Mouse (Mus musculus): ENCODE data around the gene Inpp5f. TPM values are rescaled to one million over a fixed set of nuclear protein-coding genes. Genes with fewer than 3 reads are reported as not detected.

Gene Inpp5f
- 10 to 100 TPM; 32.1 to 32.3 TPM for total RNA-seq (2023)

GRCm38 (mm10) chr7:128610897-128611798, at the start of gene Inpp5f:
Gene Inpp5f (plus strand): TSS chr7:128611328.

DNA sequence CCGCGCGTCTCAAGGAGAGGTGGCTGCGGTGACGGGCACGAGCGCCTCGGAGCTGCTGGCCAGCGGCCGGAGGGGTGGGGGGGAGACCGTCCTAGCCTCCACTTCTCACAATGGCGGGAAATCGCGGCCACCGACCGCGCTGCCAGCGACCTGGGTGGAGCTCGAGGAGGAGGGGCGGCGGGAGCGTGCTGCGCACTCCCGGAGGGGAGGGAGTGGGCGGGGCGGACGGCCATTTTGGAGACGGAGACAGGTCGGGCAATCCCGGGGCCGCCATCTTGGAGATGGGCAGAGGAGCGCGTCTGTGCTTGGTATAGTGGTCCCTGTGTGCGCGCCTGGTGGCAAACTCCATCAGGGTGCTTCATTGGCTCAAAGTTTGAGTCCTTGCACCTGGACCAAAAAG, 129.2 kb downstream of the Inpp5f start, which contains the start of gene Mcmbp:
Gene Mcmbp, minus strand, starts transcription at position 162 of the 400 bp plus-strand sequence.

DNA sequence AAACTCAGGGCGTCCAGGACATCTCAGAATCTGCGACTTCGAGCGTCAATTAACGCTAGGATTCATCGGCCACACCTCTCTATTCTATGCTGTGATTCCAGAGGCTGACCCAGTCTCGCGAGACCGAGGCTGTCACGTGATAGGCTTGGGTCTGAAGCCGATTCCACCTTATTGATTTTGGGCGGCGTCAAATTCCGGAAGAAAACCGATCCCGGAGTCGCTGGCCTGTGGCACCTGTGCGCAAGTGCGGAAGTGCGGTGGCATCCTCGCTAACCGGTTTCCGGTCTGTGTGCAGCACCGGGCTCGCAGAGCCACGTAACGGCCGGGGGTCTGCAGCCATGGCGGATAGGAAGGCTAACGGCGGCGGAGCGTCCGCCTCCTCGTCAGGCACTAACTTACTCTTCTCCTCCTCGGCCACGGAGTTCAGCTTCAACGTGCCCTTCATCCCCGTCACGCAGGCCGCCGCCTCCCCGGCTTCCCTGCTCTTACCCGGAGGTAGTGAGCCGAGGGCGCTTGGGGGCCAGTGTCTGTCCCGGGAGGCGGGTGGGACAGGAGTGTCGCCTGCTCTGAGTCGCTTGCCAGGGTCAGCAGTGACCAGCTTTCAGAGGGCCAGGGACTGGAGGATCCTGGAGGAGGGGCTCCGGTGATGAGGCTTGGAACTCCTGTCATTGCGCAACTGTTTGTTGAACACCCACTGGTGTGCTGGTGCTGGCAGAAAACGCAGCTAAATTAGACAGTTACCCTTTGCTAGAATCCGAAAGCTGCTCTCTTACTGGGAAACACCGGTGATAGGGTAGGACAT, 133.8 kb downstream of the Inpp5f start, which contains the start of gene Sec23ip:
Gene Sec23ip, plus strand, starts transcription at position 260 of the 802 bp plus-strand sequence.

Other genes with a start within 250 kb of the Inpp5f start
- 100 to 1,000 TPM; 181 to 194 TPM for gene Rgs10, start 192.6 kb upstream of the Inpp5f start, total RNA-seq (2023)
- 100 to 1,000 TPM; 136 to 141 TPM for gene Tial1, start 149.6 kb upstream of the Inpp5f start, total RNA-seq (2023)
- gene Bag3, start 87.7 kb upstream of the Inpp5f start, total RNA-seq (2023) = 10 to 100 TPM; 14.4 to 17.2 TPM
- gene Mcmbp, start 129.2 kb downstream of the Inpp5f start, total RNA-seq (2023) = 100 to 1,000 TPM; 105 to 110 TPM
- 10 to 100 TPM; 46.7 to 54.7 TPM for gene Sec23ip, start 133.6 kb downstream of the Inpp5f start, total RNA-seq (2023)